Mouse (Mus musculus): ENCODE results near the gene Sorbs1.

Sorbs1 gene

GRCm38 (mm10) chr19:40374720-40375119 is 138.9 kb downstream of the Sorbs1 start:
- DNase-seq (ENCODE audit: low read depth, low spot score) = no peak

GRCm38 (mm10) chr19:40372679-40373078 is 140.9 kb downstream of the Sorbs1 start:
- no peak for DNase-seq (ENCODE audit: low read depth, low spot score)

GRCm38 (mm10) chr19:40371866-40372265 is 141.7 kb downstream of the Sorbs1 start:
- DNase-seq (ENCODE audit: low read depth, low spot score) = no peak

- peak; percentile 83 for DNase-seq (ENCODE audit: low read depth, low spot score)
Observed at GRCm38 (mm10) chr19:40369852-40370811, 143.4 kb downstream of the Sorbs1 start.

- DNase-seq (ENCODE audit: low read depth, low spot score) = peak; percentile 68
Observed at GRCm38 (mm10) chr19:40368517-40368916, 145.1 kb downstream of the Sorbs1 start.

GRCm38 (mm10) chr19:40366163-40366941 is 147.2 kb downstream of the Sorbs1 start:
- no peak for DNase-seq (ENCODE audit: low read depth, low spot score)

GRCm38 (mm10) chr19:40365137-40365536 is 148.4 kb downstream of the Sorbs1 start:
- no peak for DNase-seq (ENCODE audit: low read depth, low spot score)

GRCm38 (mm10) chr19:40363447-40363846 is 150.1 kb downstream of the Sorbs1 start:
- DNase-seq (ENCODE audit: low read depth, low spot score) = no peak

GRCm38 (mm10) chr19:40362203-40362865 is 151.2 kb downstream of the Sorbs1 start:
- no peak for DNase-seq (ENCODE audit: low read depth, low spot score)

- no peak for DNase-seq (ENCODE audit: low read depth, low spot score)
Observed at GRCm38 (mm10) chr19:40359712-40360394, 153.7 kb downstream of the Sorbs1 start.

GRCm38 (mm10) chr19:40356536-40357522 is 156.8 kb downstream of the Sorbs1 start:
- DNase-seq (ENCODE audit: low read depth, low spot score) = no peak

GRCm38 (mm10) chr19:40355075-40355474 is 158.5 kb downstream of the Sorbs1 start:
- DNase-seq (ENCODE audit: low read depth, low spot score) = no peak

GRCm38 (mm10) chr19:40352006-40352405 is 161.6 kb downstream of the Sorbs1 start:
- DNase-seq (ENCODE audit: low read depth, low spot score) = no peak

- DNase-seq (ENCODE audit: low read depth, low spot score) = no peak
Observed at GRCm38 (mm10) chr19:40350835-40351234, 162.7 kb downstream of the Sorbs1 start.

GRCm38 (mm10) chr19:40349713-40350671 is 163.6 kb downstream of the Sorbs1 start:
- DNase-seq (ENCODE audit: low read depth, low spot score) = no peak

GRCm38 (mm10) chr19:40349281-40349680 is 164.3 kb downstream of the Sorbs1 start:
- DNase-seq (ENCODE audit: low read depth, low spot score) = no peak

GRCm38 (mm10) chr19:40348652-40349051 is 164.9 kb downstream of the Sorbs1 start:
- DNase-seq (ENCODE audit: low read depth, low spot score) = no peak

GRCm38 (mm10) chr19:40348175-40348574 is 165.4 kb downstream of the Sorbs1 start:
- no peak for DNase-seq (ENCODE audit: low read depth, low spot score)

- no peak for DNase-seq (ENCODE audit: low read depth, low spot score)
Observed at GRCm38 (mm10) chr19:40346908-40347307, 166.7 kb downstream of the Sorbs1 start.
